ENCODE assay signal across 7 mouse cellular contexts in the genomic region with DNA sequence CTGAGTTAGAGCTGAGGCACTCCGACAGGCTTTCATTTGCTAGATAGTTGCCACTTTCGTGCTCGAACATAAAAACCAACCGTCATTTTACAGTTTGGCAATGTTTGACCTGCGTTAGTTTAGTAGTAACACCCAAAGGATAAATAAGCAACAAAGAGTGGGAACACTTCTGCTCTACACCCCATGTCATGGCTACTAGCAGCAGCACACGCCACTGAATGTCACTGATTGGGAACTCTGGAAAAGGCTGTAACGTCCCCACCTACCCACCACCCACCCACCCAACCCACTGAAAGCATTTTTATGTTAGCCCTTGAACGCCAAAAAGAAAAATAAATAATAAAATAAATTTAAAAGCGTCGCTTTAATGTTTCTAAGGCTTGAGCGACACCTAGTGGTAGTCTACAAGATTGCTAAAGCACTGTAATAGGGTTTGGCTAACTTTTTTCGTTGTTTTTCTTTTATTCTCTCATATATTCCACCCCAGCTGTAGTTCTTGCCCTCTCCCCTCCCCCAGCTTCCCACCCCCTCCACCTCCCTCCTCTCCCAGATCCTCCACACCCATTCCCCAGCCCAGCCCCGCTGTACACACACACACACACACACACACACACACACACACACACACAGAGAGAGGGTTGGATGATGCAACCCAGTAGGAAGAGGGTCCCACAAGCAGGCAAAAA.
A peak's percentile ranks its signal among the peaks of the same experiment; 100 is the strongest.
DNase-seq lines count a peak whose midpoint lies in the region; ATAC-seq lines count a peak whose summit lies in the region.

No protein-coding gene starts in this region.

- H3K36me3 ChIP-seq in megakaryocyte, embryonic 14.5 days (replicated peaks; ENCODE audit: low read length) = no peaks in the 10 kb centered on the region
- H3K36me3 ChIP-seq in embryonic facial prominence, embryonic 13.5 days = no peaks in the 10 kb centered on the region
- H3K36me3 ChIP-seq in intestine, embryonic 14.5 days (ENCODE audit: control insufficient read depth, insufficient read depth, low read length) = no peaks in the 10 kb centered on the region
- H3K36me3 ChIP-seq in midbrain, embryonic 15.5 days (replicated peaks) = no peaks in the 10 kb centered on the region

- no peak for DNase-seq in intestine, embryonic 14.5 days (ENCODE audit: low spot score)
- DNase-seq in ovary, postnatal 10 days (ENCODE audit: low spot score) = no peak
- DNase-seq in ovary, adult 18-20 months (ENCODE audit: low spot score) = no peak

- peaks cover 39% of the 10 kb centered on the region for H3K4me1 ChIP-seq in megakaryocyte, embryonic 14.5 days
- H3K4me1 ChIP-seq in embryonic facial prominence, embryonic 13.5 days = no peaks in the 10 kb centered on the region
- no peaks in the 10 kb centered on the region for H3K4me1 ChIP-seq in intestine, embryonic 14.5 days (replicated peaks; ENCODE audit: control insufficient read depth, insufficient read depth, low read length)
- H3K4me1 ChIP-seq in midbrain, embryonic 15.5 days = no peaks in the 10 kb centered on the region

- WGBS in embryonic facial prominence, embryonic 13.5 days = 25% methylated on average over 13 of the region's 13 CpGs
- 24% methylated on average over 12 of the region's 13 CpGs for WGBS in intestine, embryonic 14.5 days
- WGBS in midbrain, embryonic 15.5 days = 31% methylated on average over 13 of the region's 13 CpGs

- peaks cover 6% of the 10 kb centered on the region for H3K27me3 ChIP-seq in megakaryocyte, embryonic 14.5 days (replicated peaks)
- peaks cover 13% of the 10 kb centered on the region; the same call in 1 of the 2 replicates for H3K27me3 ChIP-seq in embryonic facial prominence, embryonic 13.5 days
- no peaks in the 10 kb centered on the region for H3K27me3 ChIP-seq in intestine, embryonic 14.5 days (replicated peaks; ENCODE audit: control insufficient read depth, insufficient read depth, low read length)
- peaks cover 6% of the 10 kb centered on the region; the same call in 1 of the 2 replicates for H3K27me3 ChIP-seq in midbrain, embryonic 15.5 days (replicated peaks)

- H3K27ac ChIP-seq in embryonic facial prominence, embryonic 13.5 days = no peak overlapping the region
- no peak overlapping the region for H3K27ac ChIP-seq in intestine, embryonic 14.5 days (ENCODE audit: low read depth)
- no peak overlapping the region for H3K27ac ChIP-seq in midbrain, embryonic 15.5 days

- no peak overlapping the region for H3K9ac ChIP-seq in embryonic facial prominence, embryonic 13.5 days
- H3K9ac ChIP-seq in intestine, embryonic 14.5 days (ENCODE audit: low read length) = no peak overlapping the region
- H3K9ac ChIP-seq in midbrain, embryonic 15.5 days = no peak overlapping the region

- peak overlapping the region; percentile 86 for H3K4me3 ChIP-seq in megakaryocyte, embryonic 14.5 days (replicated peaks)
- H3K4me3 ChIP-seq in embryonic facial prominence, embryonic 13.5 days = peak overlapping the region; percentile 6; the same call in 1 of the 2 replicates
- 0 out of 2 replicates have a peak overlapping the region, but pooled peaks have one; percentile 6 for H3K4me3 ChIP-seq in intestine, embryonic 14.5 days (ENCODE audit: low read depth, low read length)
- no peak overlapping the region for H3K4me3 ChIP-seq in midbrain, embryonic 15.5 days

- no peaks in the 10 kb centered on the region for H3K9me3 ChIP-seq in megakaryocyte, embryonic 14.5 days
- H3K9me3 ChIP-seq in embryonic facial prominence, embryonic 13.5 days = no peaks in the 10 kb centered on the region
- no peaks in the 10 kb centered on the region for H3K9me3 ChIP-seq in intestine, embryonic 14.5 days (ENCODE audit: control insufficient read depth, low read length)
- H3K9me3 ChIP-seq in midbrain, embryonic 15.5 days = no peaks in the 10 kb centered on the region

- no peak for ATAC-seq in megakaryocyte, adult 5-6 weeks (ENCODE audit: poor library complexity, severe bottlenecking)
- ATAC-seq in embryonic facial prominence, embryonic 13.5 days (ENCODE audit: insufficient number of reproducible peaks, insufficient read depth, low FRiP score, low TSS enrichment, low read depth) = no peak
- peak; percentile 58; the same call in 1 of the 2 replicates for ATAC-seq in intestine, embryonic 14.5 days (replicated peaks; ENCODE audit: low FRiP score, low TSS enrichment, low read depth)
- ATAC-seq in midbrain, embryonic 15.5 days (replicated peaks) = peak; percentile 35

- H3K4me2 ChIP-seq in embryonic facial prominence, embryonic 13.5 days = peak overlapping the region; percentile 42
- H3K4me2 ChIP-seq in intestine, embryonic 14.5 days (ENCODE audit: low read length) = peak overlapping the region; percentile 41
- peak overlapping the region; percentile 25 for H3K4me2 ChIP-seq in midbrain, embryonic 15.5 days

Comparison
In these comparisons a context has a peak if more than half of its experiments do, and no peak if none do; other contexts are left out.
1. ATAC-seq: peak in intestine, embryonic 14.5 days (single experiment) and midbrain, embryonic 15.5 days (single experiment); none in megakaryocyte, adult 5-6 weeks (single experiment) and embryonic facial prominence, embryonic 13.5 days (single experiment).
2. Peak in every context shown above with its lines, with median percentiles within 50 percentile points of each other: H3K4me2 ChIP-seq.